Mouse (Mus musculus) C2C12 (cell line): ENCODE measurements around the gene Gm4869.

Experiments
- CTCF ChIP-seq: IDR thresholded peaks from one replicate; pipeline ENCODE4 v1.5.1; 2011; ENCODE audit not compliant: control insufficient read depth, insufficient read depth, insufficient read length
- MAX ChIP-seq: IDR thresholded peaks from one replicate; pipeline ENCODE4 v1.6.1; 2011; ENCODE audit warnings: mild to moderate bottlenecking, control low read depth
- MYOG ChIP-seq: IDR thresholded peaks from one replicate; pipeline ENCODE4 v1.6.1; 2011; ENCODE audit not compliant: control insufficient read depth, insufficient read length; ENCODE audit errors: extremely low read depth
- USF1 ChIP-seq: IDR thresholded peaks from one replicate; pipeline ENCODE4 v1.6.1; 2011; ENCODE audit warnings: low read depth, mild to moderate bottlenecking, control low read depth, moderate library complexity

DNA sequence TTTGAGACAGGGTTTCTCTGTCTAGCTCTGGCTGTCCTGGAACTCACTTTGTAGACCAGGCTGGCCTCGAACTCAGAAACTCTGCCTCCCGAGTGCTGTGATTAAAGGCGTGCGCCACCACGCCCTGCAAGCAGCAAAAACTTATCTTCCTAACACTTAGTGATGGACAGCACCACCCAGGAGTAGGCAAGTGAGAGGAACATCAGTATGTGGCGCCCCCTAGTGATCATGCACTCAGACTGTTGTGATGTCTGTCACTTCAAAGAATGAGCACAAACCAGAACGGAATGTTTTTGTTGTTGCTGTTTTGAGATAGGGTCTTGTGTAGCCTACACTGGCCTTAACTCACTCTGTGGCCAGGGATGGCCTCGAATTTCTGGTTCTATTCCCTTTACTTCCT, 34.1 kb upstream of the Gm4869 start:
- TF ChIP-seq MYOG (no peak), CTCF (peak; percentile 41), MAX (no peak), USF1 (no peak)
